Mouse (Mus musculus) liver, embryonic 12.5 days (tissue): ENCODE data around the gene Pofut1. TPM values are rescaled to one million over a fixed set of nuclear protein-coding genes. Genes with fewer than 3 reads are reported as not detected.
"Not testable (repeated sequence)": the region's sequence is repeated elsewhere in the genome, so short reads cannot be mapped to it uniquely, and the experiment has no call there.

Experiments used
- ATAC-seq: fragments of 200-750 bp; cut with Nextera tagmentation; 2 replicates; pipeline ENCODE4 v1.8.0; 2017; ENCODE audit warnings: moderate number of reproducible peaks, mild to moderate bottlenecking, moderate library complexity
- H3K27ac ChIP-seq: fragments of 300-500 bp; sonication (generic); 2 replicates; pipeline ENCODE4 v1.5.1; 2016; ENCODE audit warnings: mild to moderate bottlenecking
- H3K27me3 ChIP-seq: fragments of 300-500 bp; sonication (generic); replicated peaks from 2 replicates; pipeline ENCODE4 v1.6.1; 2016; ENCODE audit warnings: mild to moderate bottlenecking, moderate library complexity
- H3K36me3 ChIP-seq: fragments of 300-500 bp; sonication (generic); 2 replicates; pipeline ENCODE4 v1.6.1; 2016; ENCODE audit warnings: mild to moderate bottlenecking, moderate library complexity
- H3K4me1 ChIP-seq: fragments of 300-500 bp; sonication (generic); 2 replicates; pipeline ENCODE4 v1.6.1; 2016
- H3K4me2 ChIP-seq: fragments of 300-500 bp; sonication (generic); 2 replicates; pipeline ENCODE4 v1.6.1; 2016; ENCODE audit warnings: mild to moderate bottlenecking, moderate library complexity
- H3K4me3 ChIP-seq: fragments of 300-500 bp; sonication (generic); 2 replicates; pipeline ENCODE4 v1.5.1; 2016; ENCODE audit warnings: mild to moderate bottlenecking, moderate library complexity
- H3K9ac ChIP-seq: fragments of 300-500 bp; sonication (generic); 2 replicates; pipeline ENCODE4 v1.6.1; 2016; ENCODE audit warnings: mild to moderate bottlenecking, moderate library complexity
- H3K9me3 ChIP-seq: fragments of 300-500 bp; sonication (generic); replicated peaks from 2 replicates; pipeline ENCODE4 v1.6.1; 2016; ENCODE audit warnings: mild to moderate bottlenecking, moderate library complexity
- WGBS: fragments of 180-500 bp; shearing (Covaris S2); methylation state at CpG from one replicate; pipeline ENCODE4 v1.1.7; 2016; ENCODE audit not compliant: insufficient replicate concordance; 5-methylcytosine and 5-hydroxymethylcytosine counted together
- polyA plus RNA-seq: library from polyadenylated mRNA; unstranded; fragments of >200 nt; fragmentation: Nextera tagmentation; extraction: Ambion mirVana; gene quantifications from 2 replicates; pipeline ENCODE4 v1.2.1, GENCODE M21; 2016

Pofut1 gene
- polyA plus RNA-seq, 1 experiment from 2014 or later, result 4.3 TPM

- Histone ChIP-seq H3K36me3 (no peaks in the 10 kb centered on the region), H3K4me3 (no peak overlapping the region), H3K9ac (no peak overlapping the region; the same call in 1 of the 2 replicates), H3K27ac (peak overlapping the region; percentile 20; the same call in 1 of the 2 replicates), H3K27me3 (no peaks in the 10 kb centered on the region), H3K9me3 (peaks cover 4% of the 10 kb centered on the region; the same call in 1 of the 2 replicates), H3K4me1 (peaks cover 37% of the 10 kb centered on the region), H3K4me2 (no peak overlapping the region)
- no peak for ATAC-seq
- 62% methylated on average over 6 of the region's 6 CpGs for WGBS
These were observed 33.5 kb downstream of the Pofut1 start for GRCm38 (mm10) chr2:153274919-153275247.

- WGBS, result 31% methylated on average over 3 of the region's 3 CpGs
- not testable (repeated sequence) for ATAC-seq, H3K9ac ChIP-seq, H3K27ac ChIP-seq, H3K36me3 ChIP-seq, H3K27me3 ChIP-seq, H3K4me2 ChIP-seq, H3K9me3 ChIP-seq, H3K4me3 ChIP-seq
- H3K4me1 ChIP-seq, result peaks cover 33% of the 10 kb centered on the region
These were observed 34.2 kb downstream of the Pofut1 start for GRCm38 (mm10) chr2:153275577-153275976.

GRCm38 (mm10) chr2:153276440-153276839, 35.1 kb downstream of the Pofut1 start:
- Histone ChIP-seq H3K4me1 (peaks cover 26% of the 10 kb centered on the region), H3K27me3 (no peaks in the 10 kb centered on the region), H3K9me3 (peaks cover 4% of the 10 kb centered on the region; the same call in 1 of the 2 replicates), H3K4me3 (no peak overlapping the region), H3K36me3 (no peaks in the 10 kb centered on the region), H3K27ac (no peak overlapping the region), H3K9ac (no peak overlapping the region), H3K4me2 (no peak overlapping the region)
- 77% methylated on average over 8 of the region's 8 CpGs for WGBS
- no peak for ATAC-seq

- H3K4me1 ChIP-seq, result peaks cover 26% of the 10 kb centered on the region
- WGBS, result 84% methylated on average over 5 of the region's 5 CpGs
- ATAC-seq, H3K27me3 ChIP-seq, H3K4me3 ChIP-seq, H3K36me3 ChIP-seq, H3K9me3 ChIP-seq, H3K4me2 ChIP-seq, H3K9ac ChIP-seq, H3K27ac ChIP-seq: not testable (repeated sequence)
These were observed 35.5 kb downstream of the Pofut1 start for GRCm38 (mm10) chr2:153276846-153277245.

GRCm38 (mm10) chr2:153278357-153278756, 37.0 kb downstream of the Pofut1 start:
- Histone ChIP-seq H3K36me3 (no peaks in the 10 kb centered on the region), H3K27me3 (no peaks in the 10 kb centered on the region), H3K9ac (no peak overlapping the region), H3K27ac (no peak overlapping the region), H3K4me3 (no peak overlapping the region), H3K4me1 (peaks cover 20% of the 10 kb centered on the region), H3K9me3 (peaks cover 4% of the 10 kb centered on the region; the same call in 1 of the 2 replicates), H3K4me2 (no peak overlapping the region)
- 75% methylated on average over 5 of the region's 5 CpGs for WGBS
- ATAC-seq, result no peak

GRCm38 (mm10) chr2:153283919-153284318, 42.6 kb downstream of the Pofut1 start:
- H3K4me2 ChIP-seq, result no peak overlapping the region
- no peak overlapping the region for H3K27ac ChIP-seq
- ATAC-seq, result no peak

GRCm38 (mm10) chr2:153286524-153286923, 45.2 kb downstream of the Pofut1 start:
- no peaks in the 10 kb centered on the region for H3K9me3 ChIP-seq
- peaks cover 6% of the 10 kb centered on the region for H3K4me1 ChIP-seq
- 37% methylated on average over 4 of the region's 4 CpGs for whole genome bisulfite sequencing
- H3K9ac ChIP-seq, result no peak overlapping the region
- ATAC-seq, result no peak
- no peak overlapping the region for H3K4me3 ChIP-seq
- H3K4me2 ChIP-seq, result no peak overlapping the region
- H3K27ac ChIP-seq, result no peak overlapping the region
- H3K36me3 ChIP-seq, result no peaks in the 10 kb centered on the region
- no peaks in the 10 kb centered on the region for H3K27me3 ChIP-seq

More at GRCm38 (mm10) chr2:153283919-153284318, 42.6 kb downstream of the Pofut1 start:
- no peaks in the 10 kb centered on the region for H3K36me3 ChIP-seq
- no peaks in the 10 kb centered on the region for H3K9me3 ChIP-seq
- no peaks in the 10 kb centered on the region for H3K27me3 ChIP-seq
- WGBS, result 77% methylated on average over 6 of the region's 6 CpGs
- no peaks in the 10 kb centered on the region; the same call in 1 of the 2 replicates for H3K4me1 ChIP-seq
- H3K9ac ChIP-seq, result no peak overlapping the region
- no peak overlapping the region for H3K4me3 ChIP-seq

GRCm38 (mm10) chr2:153287835-153288234, 46.5 kb downstream of the Pofut1 start:
- H3K36me3 ChIP-seq, result no peaks in the 10 kb centered on the region
- H3K9me3 ChIP-seq, result no peaks in the 10 kb centered on the region
- H3K9ac ChIP-seq, result no peak overlapping the region
- no peak overlapping the region for H3K27ac ChIP-seq
- no peak for ATAC-seq
- H3K27me3 ChIP-seq, result no peaks in the 10 kb centered on the region
- H3K4me1 ChIP-seq, result peaks cover 19% of the 10 kb centered on the region
- H3K4me3 ChIP-seq, result no peak overlapping the region
- WGBS, result 77% methylated on average over 6 of the region's 6 CpGs
- H3K4me2 ChIP-seq, result no peak overlapping the region

GRCm38 (mm10) chr2:153290938-153291928, 49.9 kb downstream of the Pofut1 start, which contains the start of gene Kif3b:
Kif3b (plus strand) TSS chr2:153291413.
- Histone ChIP-seq H3K4me2 (peak within 1 kb of the TSS; percentile 95), H3K4me1 (peaks cover 28% of the 10 kb centered on the region), H3K9me3 (no peaks in the 10 kb centered on the region), H3K4me3 (peak within 1 kb of the TSS; percentile 84), H3K36me3 (0 out of 2 replicates have a peak, but pooled peaks cover 3% of the 10 kb centered on the region), H3K27me3 (no peaks in the 10 kb centered on the region), H3K27ac (peak within 1 kb of the TSS; percentile 45), H3K9ac (peak within 1 kb of the TSS; percentile 78)
- WGBS, result under 1% methylated on average over 63 of the region's 63 CpGs
- peak; percentile 81 for ATAC-seq

- H3K4me1 ChIP-seq, result peaks cover 28% of the 10 kb centered on the region
- no peaks in the 10 kb centered on the region for H3K9me3 ChIP-seq
- peak overlapping the region; percentile 78; the same call in 1 of the 2 replicates for H3K9ac ChIP-seq
- H3K36me3 ChIP-seq, result 0 out of 2 replicates have a peak, but pooled peaks cover 3% of the 10 kb centered on the region
- 26% methylated on average over 7 of the region's 7 CpGs for WGBS
- peak; percentile 69 for ATAC-seq
- H3K4me3 ChIP-seq, result peak overlapping the region; percentile 84
- H3K27ac ChIP-seq, result peak overlapping the region; percentile 45
- H3K4me2 ChIP-seq, result peak overlapping the region; percentile 95
- no peaks in the 10 kb centered on the region for H3K27me3 ChIP-seq
These were observed 51.0 kb downstream of the Pofut1 start for GRCm38 (mm10) chr2:153292305-153292861.

- no peaks in the 10 kb centered on the region for H3K27me3 ChIP-seq
- H3K4me3 ChIP-seq, result no peak overlapping the region
- ATAC-seq, result no peak
- H3K27ac ChIP-seq, result no peak overlapping the region
- no peaks in the 10 kb centered on the region for H3K9me3 ChIP-seq
- no peak overlapping the region for H3K9ac ChIP-seq
- H3K36me3 ChIP-seq, result 0 out of 2 replicates have a peak, but pooled peaks cover 3% of the 10 kb centered on the region
- 82% methylated on average over 4 of the region's 4 CpGs for WGBS
- peaks cover 47% of the 10 kb centered on the region for H3K4me1 ChIP-seq
- H3K4me2 ChIP-seq, result no peak overlapping the region
These were observed 53.9 kb downstream of the Pofut1 start for GRCm38 (mm10) chr2:153295196-153295595.

- H3K4me2 ChIP-seq, result no peak overlapping the region
- peaks cover 28% of the 10 kb centered on the region for H3K4me1 ChIP-seq
- H3K9me3 ChIP-seq, result no peaks in the 10 kb centered on the region
- ATAC-seq, result no peak
- H3K9ac ChIP-seq, result no peak overlapping the region
- WGBS, result 79% methylated on average over 4 of the region's 4 CpGs
- H3K4me3 ChIP-seq, result no peak overlapping the region
- 0 out of 2 replicates have a peak, but pooled peaks cover 3% of the 10 kb centered on the region for H3K36me3 ChIP-seq
- no peak overlapping the region for H3K27ac ChIP-seq
- no peaks in the 10 kb centered on the region for H3K27me3 ChIP-seq
These were observed 56.4 kb downstream of the Pofut1 start for GRCm38 (mm10) chr2:153297771-153298170.
